In the genomic region with DNA sequence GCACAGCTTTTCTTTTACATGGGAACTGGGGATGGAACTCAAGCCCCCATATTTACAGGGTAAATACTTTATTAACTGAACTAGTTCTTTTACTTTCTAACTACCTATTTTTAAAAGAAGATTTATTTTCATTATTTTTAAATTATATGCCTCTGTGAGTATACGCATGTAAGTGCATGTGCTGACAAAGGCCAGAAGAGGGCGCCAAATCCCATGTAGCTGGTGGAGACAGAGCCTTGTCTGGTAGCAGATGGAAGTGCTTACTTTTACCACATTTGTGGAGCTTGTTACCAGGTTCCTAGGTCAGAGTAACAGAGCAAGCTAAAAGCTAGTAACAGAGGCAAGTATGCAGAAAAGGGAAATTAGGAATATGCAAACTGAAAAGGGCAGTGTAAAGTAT, we compare ENCODE assay signal across 13 mouse cellular contexts.
A peak's percentile ranks its signal among the peaks of the same experiment; 100 is the strongest.
DNase-seq lines count a peak whose midpoint lies in the region; ATAC-seq and TF ChIP-seq lines count a peak whose summit lies in the region.
"Had no signal": no experiment of that assay in that cellular context is flagged by ENCODE, and none has a peak within 500 bp of the region (broad histone marks: within the 10 kb centered on the region; RNA-seq: fewer than 3 reads in every experiment).

No protein-coding gene starts in this region.

- no peaks in the 10 kb centered on the region for H3K36me3 ChIP-seq in forebrain, postnatal 0 days (ENCODE audit: insufficient read depth)
- H3K36me3 ChIP-seq in forebrain, embryonic 15.5 days: no peaks in the 10 kb centered on the region
- H3K36me3 ChIP-seq: midbrain, embryonic 10.5 days had no signal

- TF ChIP-seq CTCF in forebrain, postnatal 0 days (IDR thresholded peaks at IDR 0.05; ENCODE audit: low read depth): peak; percentile 30; the same call in 1 of the 2 replicates
- TF ChIP-seq CTCF in lung, adult 2 months (IDR thresholded peaks at IDR 0.05; ENCODE audit: insufficient read depth, low read length): 0 out of 2 replicates have a peak, but pooled peaks have one; percentile 17

- ATAC-seq in forebrain, postnatal 0 days: no peak
- ATAC-seq in forebrain, embryonic 15.5 days (replicated peaks): no peak
- ATAC-seq: intestine, embryonic 16.5 days had no signal

- TF ChIP-seq POLR2A in lung, adult 2 months (IDR thresholded peaks at IDR 0.05; ENCODE audit: borderline replicate concordance, extremely low read depth, low read depth, low read length): no peak

- no peaks in the 10 kb centered on the region for H3K27me3 ChIP-seq in forebrain, postnatal 0 days (ENCODE audit: insufficient read depth, low read length)
- H3K27me3 ChIP-seq in forebrain, embryonic 15.5 days: no peaks in the 10 kb centered on the region

- H3K4me3 ChIP-seq in forebrain, postnatal 0 days (ENCODE audit: low read depth, low read length): no peak overlapping the region
- no peak overlapping the region for H3K4me3 ChIP-seq in forebrain, embryonic 15.5 days
- H3K4me3 ChIP-seq in lung, adult 2 months (replicated peaks; ENCODE audit: extremely low read depth, low read depth, low read length): no peak overlapping the region
- H3K4me3 ChIP-seq: midbrain, embryonic 10.5 days had no signal

- 83% methylated on average over 2 of the region's 2 CpGs for WGBS in forebrain, postnatal 0 days
- WGBS in forebrain, embryonic 15.5 days: 82% methylated on average over 2 of the region's 2 CpGs
- WGBS in lung, adult 2 months: 89% methylated on average over 2 of the region's 2 CpGs

- H3K4me1 ChIP-seq in forebrain, postnatal 0 days (ENCODE audit: insufficient read depth): no peaks in the 10 kb centered on the region
- H3K4me1 ChIP-seq in forebrain, embryonic 15.5 days: no peaks in the 10 kb centered on the region
- no peaks in the 10 kb centered on the region for H3K4me1 ChIP-seq in lung, adult 2 months (ENCODE audit: control insufficient read depth, insufficient read depth, low read length)
- H3K4me1 ChIP-seq: midbrain, embryonic 10.5 days had no signal

- no peak overlapping the region for H3K4me2 ChIP-seq in forebrain, postnatal 0 days (ENCODE audit: low read depth)
- no peak overlapping the region for H3K4me2 ChIP-seq in forebrain, embryonic 15.5 days (replicated peaks)

- H3K9me3 ChIP-seq in forebrain, postnatal 0 days (ENCODE audit: low read length): no peaks in the 10 kb centered on the region
- no peaks in the 10 kb centered on the region for H3K9me3 ChIP-seq in forebrain, embryonic 15.5 days

- no peak overlapping the region for H3K27ac ChIP-seq in forebrain, postnatal 0 days (ENCODE audit: low read depth, low read length)
- no peak overlapping the region for H3K27ac ChIP-seq in forebrain, embryonic 15.5 days (replicated peaks)
- H3K27ac ChIP-seq: midbrain, embryonic 10.5 days had no signal

- H3K9ac ChIP-seq in forebrain, postnatal 0 days: no peak overlapping the region
- H3K9ac ChIP-seq in forebrain, embryonic 15.5 days (replicated peaks): no peak overlapping the region

- intact Hi-C loops in gastrocnemius, postnatal 36 days (cut with DNase I): no loop called here

- DNase-seq in forebrain, postnatal 0 days: peak; percentile 10
- DNase-seq in lung, adult 2 months: no peak
- DNase-seq in lung, postnatal 36 days: no peak
- peak; percentile 60 for DNase-seq in ES-CJ7 (ENCODE audit: low read depth, low spot score)
- peak; percentile 6 for DNase-seq in induced T-regulatory cell, adult 2 months (ENCODE audit: low read depth)
- DNase-seq in adrenal gland, postnatal 25 days: no peak
- no peak for DNase-seq in gastrocnemius, postnatal 36 days
- DNase-seq: adrenal gland, adult 2 months; cerebellum, adult 2 months; thymus, adult 2 months had no signal

Comparison
In these comparisons a context has a peak if more than half of its experiments do, and no peak if none do; other contexts are left out.
1. DNase-seq: peak in forebrain, postnatal 0 days (single experiment), ES-CJ7 (single experiment) and induced T-regulatory cell, adult 2 months (single experiment); none in lung, adult 2 months (single experiment), lung, postnatal 36 days (single experiment), adrenal gland, postnatal 25 days (single experiment) and gastrocnemius, postnatal 36 days (0 of 2).